Mouse (Mus musculus) erythroblast, adult 5-6 weeks (primary cell): ENCODE data around the gene Adgrg5. TPM values are rescaled to one million over a fixed set of nuclear protein-coding genes. Genes with fewer than 3 reads are reported as not detected.

Experiments
- ATAC-seq: replicated peaks from 2 replicates; pipeline ENCODE4 v1.8.0; 2016; ENCODE audit warnings: moderate number of reproducible peaks, mild to moderate bottlenecking, moderate TSS enrichment, inconsistent platforms; ENCODE audit not compliant: poor library complexity, low FRiP score, severe bottlenecking
- total RNA-seq, 2 experiments: library from RNA; stranded (forward) in 1 of 2; stranded (reverse) in 1 of 2; fragments of 150-400 nt in 1 of 2; fragments of 200-764, 138-1000 nt in 1 of 2; gene quantifications; 2 replicates each; pipeline versions ENCODE4 v1.2.3 to v1.2.4; 2015 to 2017; ENCODE audit warnings: low replicate concordance in 2 of 2

Adgrg5 gene
- total RNA-seq, 2 experiments from 2014 or later = 0.19 to 0.85 TPM

DNA sequence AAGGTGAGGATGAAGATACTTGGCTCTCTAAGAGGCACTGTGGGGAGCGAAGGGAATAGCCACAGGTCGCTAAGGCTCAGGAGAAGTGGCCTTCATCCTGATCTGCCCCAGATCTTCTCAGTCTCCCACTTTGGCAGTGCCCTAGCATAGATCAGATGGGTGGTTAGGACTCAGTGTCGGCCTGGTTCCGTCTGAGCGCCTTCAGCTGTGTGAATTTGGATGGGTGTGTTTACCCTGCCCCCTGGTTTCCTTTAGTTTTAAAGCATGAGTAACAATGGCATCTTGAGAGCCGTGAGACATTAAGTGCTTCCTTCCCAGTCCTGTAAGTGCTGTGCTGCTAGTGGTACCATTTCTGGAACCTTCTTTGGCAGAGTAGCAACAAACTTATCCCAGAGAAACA is 65.1 kb downstream of the Adgrg5 start:
- no peak for ATAC-seq

DNA sequence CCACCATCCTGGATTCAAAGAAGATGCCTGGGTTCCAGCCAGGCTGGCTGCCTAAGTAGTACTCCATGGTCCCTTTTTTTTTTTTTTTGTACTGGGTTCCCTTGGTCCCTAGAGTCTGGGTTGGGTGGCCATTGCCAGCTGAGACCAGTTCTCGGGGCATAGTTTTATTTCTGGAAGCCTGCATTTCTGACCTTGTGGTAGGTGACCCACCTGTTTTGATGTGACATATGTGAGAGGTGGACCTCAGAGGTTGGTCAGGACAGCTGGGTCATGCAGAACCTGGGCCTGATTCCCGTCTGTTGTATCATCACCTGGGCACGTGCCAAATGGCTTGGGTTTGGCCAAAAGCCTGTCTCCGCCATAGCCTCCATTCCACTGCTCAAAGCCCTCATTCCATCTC is 66.2 kb downstream of the Adgrg5 start:
- ATAC-seq = no peak

DNA sequence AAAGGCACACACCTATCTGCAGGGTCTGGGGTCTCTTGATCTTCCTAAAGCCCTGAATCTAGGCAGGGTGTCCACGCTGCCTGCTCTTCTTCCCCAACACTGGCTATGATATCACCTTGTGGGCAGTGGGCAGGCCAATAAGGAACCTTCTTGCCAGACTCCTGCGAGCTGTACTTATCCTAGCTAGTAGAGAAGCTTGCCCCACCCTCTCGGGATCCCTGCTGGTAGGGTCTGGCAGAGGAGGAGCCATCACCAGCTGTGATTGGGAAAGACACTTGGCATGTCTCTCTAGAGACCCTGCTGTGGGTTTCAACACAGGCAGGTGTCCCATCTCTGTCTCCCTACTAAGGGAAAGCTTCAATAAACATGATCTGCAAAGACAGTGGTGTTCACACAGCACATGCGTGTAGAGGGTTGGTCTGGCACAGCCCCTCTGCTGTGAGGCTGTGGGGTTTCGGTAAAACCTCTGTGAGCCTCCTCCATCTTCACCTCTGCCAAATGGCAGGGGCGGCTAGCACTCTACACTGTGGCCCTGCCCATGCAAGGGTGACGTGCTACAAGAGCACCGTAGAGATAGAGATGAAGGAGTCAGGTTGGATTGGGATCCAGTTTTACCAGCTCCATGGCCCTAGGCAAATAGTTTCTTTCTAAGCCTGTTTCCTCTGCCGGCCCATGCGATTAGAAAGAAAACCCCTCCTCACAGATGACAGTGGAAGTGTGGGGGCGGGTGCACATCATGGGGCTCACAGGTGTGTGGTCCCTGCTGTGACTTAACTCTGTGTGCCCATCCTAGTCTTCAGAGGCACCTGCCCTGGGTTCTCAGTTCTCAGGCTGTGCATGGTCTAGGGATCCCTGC is 67.3 kb downstream of the Adgrg5 start:
- ATAC-seq = no peak

GRCm38 (mm10) chr8:94991454-94991994 is 68.0 kb downstream of the Adgrg5 start:
- ATAC-seq = no peak

GRCm38 (mm10) chr8:94992010-94992409 is 68.5 kb downstream of the Adgrg5 start:
- no peak for ATAC-seq

GRCm38 (mm10) chr8:94992534-94992933 is 69.0 kb downstream of the Adgrg5 start:
- ATAC-seq = no peak

Other genes with a start within 250 kb of the Adgrg5 start
- not detected in 2 replicates for gene Pllp, start 227.4 kb upstream of the Adgrg5 start, total RNA-seq (2015; ENCODE audit: low replicate concordance)
- gene Pllp, start 227.4 kb upstream of the Adgrg5 start, total RNA-seq (2017; ENCODE audit: low replicate concordance) = not detected in 2 replicates
- 1.0 and 2.5 TPM in 2 replicates for gene Ccl22, start 178.1 kb upstream of the Adgrg5 start, total RNA-seq (2015; ENCODE audit: low replicate concordance)
- gene Ccl22, start 178.1 kb upstream of the Adgrg5 start, total RNA-seq (2017; ENCODE audit: low replicate concordance) = 0.68 and 1.4 TPM in 2 replicates
- gene Cx3cl1, start 151.7 kb upstream of the Adgrg5 start, total RNA-seq (2015; ENCODE audit: low replicate concordance) = 0.63 TPM in 1 of 2 replicates, not detected in the other
- 0.77 and 2.4 TPM in 2 replicates for gene Cx3cl1, start 151.7 kb upstream of the Adgrg5 start, total RNA-seq (2017; ENCODE audit: low replicate concordance)
- not detected in 2 replicates for gene Ccl17, start 113.2 kb upstream of the Adgrg5 start, total RNA-seq (2015; ENCODE audit: low replicate concordance)
- 0.77 TPM in 1 of 2 replicates, not detected in the other for gene Ccl17, start 113.2 kb upstream of the Adgrg5 start, total RNA-seq (2017; ENCODE audit: low replicate concordance)
- gene Coq9, start 85.4 kb upstream of the Adgrg5 start, total RNA-seq (2015; ENCODE audit: low replicate concordance) = 4.4 and 10.7 TPM in 2 replicates
- 27.3 and 54.5 TPM in 2 replicates for gene Coq9, start 85.4 kb upstream of the Adgrg5 start, total RNA-seq (2017; ENCODE audit: low replicate concordance)
- gene Ciapin1, start 85.3 kb upstream of the Adgrg5 start, total RNA-seq (2015; ENCODE audit: low replicate concordance) = 16.7 and 30.3 TPM in 2 replicates
- gene Ciapin1, start 85.3 kb upstream of the Adgrg5 start, total RNA-seq (2017; ENCODE audit: low replicate concordance) = 27.0 and 27.2 TPM in 2 replicates
- 29.8 and 37.4 TPM in 2 replicates for gene Polr2c, start 66.2 kb upstream of the Adgrg5 start, total RNA-seq (2015; ENCODE audit: low replicate concordance)
- 26.9 and 36.0 TPM in 2 replicates for gene Polr2c, start 66.2 kb upstream of the Adgrg5 start, total RNA-seq (2017; ENCODE audit: low replicate concordance)
- 1.2 and 1.5 TPM in 2 replicates for gene Dok4, start 47.4 kb upstream of the Adgrg5 start, total RNA-seq (2015; ENCODE audit: low replicate concordance)
- 4.0 and 6.0 TPM in 2 replicates for gene Dok4, start 47.4 kb upstream of the Adgrg5 start, total RNA-seq (2017; ENCODE audit: low replicate concordance)
- gene Ccdc102a, start 5.6 kb upstream of the Adgrg5 start, total RNA-seq (2015; ENCODE audit: low replicate concordance) = not detected in 2 replicates
- 1.3 and 1.4 TPM in 2 replicates for gene Ccdc102a, start 5.6 kb upstream of the Adgrg5 start, total RNA-seq (2017; ENCODE audit: low replicate concordance)
- gene Adgrg1, start 51.1 kb downstream of the Adgrg5 start, total RNA-seq (2015; ENCODE audit: low replicate concordance) = 28.2 and 32.1 TPM in 2 replicates
- gene Adgrg1, start 51.1 kb downstream of the Adgrg5 start, total RNA-seq (2017; ENCODE audit: low replicate concordance) = 7.1 and 7.5 TPM in 2 replicates
- 24.2 and 30.9 TPM in 2 replicates for gene Adgrg3, start 94.0 kb downstream of the Adgrg5 start, total RNA-seq (2015; ENCODE audit: low replicate concordance)
- 20.9 and 34.9 TPM in 2 replicates for gene Adgrg3, start 94.0 kb downstream of the Adgrg5 start, total RNA-seq (2017; ENCODE audit: low replicate concordance)
- gene Drc7, start 131.4 kb downstream of the Adgrg5 start, total RNA-seq (2015; ENCODE audit: low replicate concordance) = not detected in 2 replicates
- 1.3 TPM in 1 of 2 replicates, not detected in the other for gene Drc7, start 131.4 kb downstream of the Adgrg5 start, total RNA-seq (2017; ENCODE audit: low replicate concordance)
- gene Katnb1, start 157.5 kb downstream of the Adgrg5 start, total RNA-seq (2015; ENCODE audit: low replicate concordance) = 1.7 and 1.9 TPM in 2 replicates
- gene Katnb1, start 157.5 kb downstream of the Adgrg5 start, total RNA-seq (2017; ENCODE audit: low replicate concordance) = 9.1 and 12.3 TPM in 2 replicates